Mouse (Mus musculus) liver, embryonic 14.5 days (tissue): ENCODE data around the gene Emp2.

Experiments used
- CTCF ChIP-seq: IDR thresholded peaks from 2 replicates; pipeline ENCODE4 v1.5.1; 2016; ENCODE audit warnings: antibody characterized with exemption, low read depth, control low read depth
- EP300 ChIP-seq: IDR thresholded peaks from 2 replicates; pipeline ENCODE4 v1.6.1; 2016; ENCODE audit warnings: antibody characterized with exemption, low read depth

GRCm38 (mm10) chr16:10355004-10355403 lies 41.2 kb upstream of the Emp2 start:
- TF ChIP-seq CTCF (no peak), EP300 (no peak)
